Mouse (Mus musculus): ENCODE data around the gene A930009A15Rik. TPM values are rescaled to one million over a fixed set of nuclear protein-coding genes. Genes with fewer than 3 reads are reported as not detected.
A peak's percentile ranks its signal among the peaks of the same experiment; 100 is the strongest.

The A930009A15Rik gene
- polyA plus RNA-seq, 1 experiment from 2014 or later = not detected

DNA sequence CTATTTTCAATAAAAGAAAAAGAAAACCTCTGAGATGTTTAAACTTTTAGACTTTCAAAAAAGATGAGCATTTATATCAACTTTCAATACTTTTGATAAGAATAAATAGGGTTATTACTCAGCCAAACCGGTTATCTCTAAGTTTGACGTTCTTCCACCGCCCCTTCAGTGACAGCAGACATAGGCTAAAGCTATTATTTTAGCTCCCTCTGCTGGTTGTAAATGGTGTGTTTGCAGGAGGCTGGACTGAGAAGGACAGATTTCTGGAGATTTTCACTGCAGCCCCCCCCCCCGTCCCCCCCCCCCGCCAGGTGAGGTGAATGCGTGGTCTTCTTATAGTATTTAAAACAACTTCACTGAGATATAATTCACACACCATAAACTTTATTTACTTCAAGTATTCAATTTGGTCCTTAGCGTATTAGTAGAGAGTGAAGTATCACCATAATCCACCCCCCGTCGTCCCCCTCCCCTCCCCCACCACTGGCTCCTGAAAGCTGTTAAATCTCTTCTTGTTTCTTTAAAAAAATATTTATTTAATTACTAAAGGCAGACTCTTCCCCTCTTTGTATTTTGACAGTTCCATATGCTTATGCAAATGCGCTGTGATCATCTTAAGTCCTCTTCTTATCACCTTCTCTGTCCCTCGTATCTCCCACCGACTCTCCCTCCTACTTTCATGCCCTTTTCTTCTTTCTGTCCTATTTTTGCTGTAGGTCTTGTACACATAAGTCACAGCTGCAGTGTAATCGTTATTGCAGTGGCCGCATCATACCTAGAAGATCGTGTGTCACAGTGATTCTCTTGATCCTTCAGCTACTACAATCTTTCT, 47.9 kb downstream of the A930009A15Rik start:
- no peak overlapping the region for H3K27ac ChIP-seq
- H3K4me3 ChIP-seq (replicated peaks) = peak overlapping the region; percentile 26
- 10% methylated on average over 14 of the region's 15 CpGs for WGBS
- no peaks in the 10 kb centered on the region for H3K9me3 ChIP-seq
- no peaks in the 10 kb centered on the region for H3K27me3 ChIP-seq
- H3K9ac ChIP-seq (replicated peaks) = no peak overlapping the region
- H3K4me1 ChIP-seq (replicated peaks) = peaks cover 6% of the 10 kb centered on the region
- no peaks in the 10 kb centered on the region for H3K36me3 ChIP-seq
- peak overlapping the region; percentile 57 for H3K4me2 ChIP-seq
- ATAC-seq (ENCODE audit: insufficient number of reproducible peaks, insufficient read depth, low FRiP score, low TSS enrichment, low read depth) = peak; percentile 56; the same call in 1 of the 2 replicates

DNA sequence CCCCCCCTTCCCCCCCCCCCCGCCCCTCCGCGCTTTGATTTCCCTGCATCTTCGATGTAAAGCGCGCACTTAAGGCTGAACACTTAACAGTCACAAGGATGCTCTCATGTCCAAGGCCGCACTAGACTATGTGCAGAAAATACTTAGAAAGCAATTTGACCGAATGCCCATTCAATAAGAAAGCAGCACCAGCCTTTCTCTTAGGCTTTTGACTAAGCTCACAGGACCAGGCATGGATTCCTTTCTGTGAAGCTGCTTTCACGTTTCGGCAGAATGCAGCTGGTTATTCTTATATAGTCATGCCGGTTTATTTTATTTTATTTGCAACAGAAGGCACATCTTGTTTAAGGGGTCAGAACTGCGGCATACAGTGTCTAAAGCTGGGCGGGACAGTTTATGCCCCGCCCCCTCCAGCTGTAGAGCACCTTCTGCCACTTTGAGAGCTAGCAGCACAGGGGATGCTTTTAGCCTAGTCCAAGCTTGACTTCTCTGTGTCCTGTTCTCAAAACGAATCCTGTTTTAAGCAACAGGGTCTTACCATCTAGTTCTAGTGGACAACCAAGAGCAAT, 48.6 kb downstream of the A930009A15Rik start:
- peak overlapping the region; percentile 57 for H3K4me2 ChIP-seq
- no peak overlapping the region for H3K27ac ChIP-seq
- ATAC-seq (ENCODE audit: insufficient number of reproducible peaks, insufficient read depth, low FRiP score, low TSS enrichment, low read depth) = peak; percentile 81; the same call in 1 of the 2 replicates
- H3K9ac ChIP-seq (replicated peaks) = no peak overlapping the region
- H3K4me1 ChIP-seq (replicated peaks) = peaks cover 7% of the 10 kb centered on the region
- no peaks in the 10 kb centered on the region for H3K9me3 ChIP-seq
- H3K36me3 ChIP-seq = no peaks in the 10 kb centered on the region
- peak overlapping the region; percentile 26 for H3K4me3 ChIP-seq (replicated peaks)
- no peaks in the 10 kb centered on the region for H3K27me3 ChIP-seq
- 21% methylated on average over 15 of the region's 15 CpGs for WGBS

DNA sequence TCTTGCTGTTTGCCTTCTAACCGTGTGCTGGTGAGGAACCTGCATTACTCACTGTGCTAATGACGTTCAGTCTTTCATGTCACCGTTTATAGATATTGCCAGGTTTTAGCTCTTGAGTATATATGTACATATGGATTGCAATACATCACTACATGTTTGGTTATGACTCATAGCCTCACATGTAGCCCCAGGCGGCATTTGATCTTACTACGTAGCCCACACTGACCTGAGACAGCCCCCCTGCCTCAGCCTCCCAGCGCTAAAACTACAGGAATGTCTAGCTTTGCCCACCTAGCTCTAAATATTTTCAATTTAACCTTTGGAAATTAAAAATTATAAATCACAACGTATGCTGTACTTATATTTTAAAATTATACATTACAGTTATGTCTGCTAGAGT, 53.7 kb downstream of the A930009A15Rik start:
- Histone ChIP-seq H3K9ac (replicated peaks) (no peak overlapping the region), H3K4me2 (no peak overlapping the region), H3K4me3 (replicated peaks) (no peak overlapping the region), H3K9me3 (no peaks in the 10 kb centered on the region), H3K36me3 (no peaks in the 10 kb centered on the region), H3K27me3 (no peaks in the 10 kb centered on the region), H3K4me1 (replicated peaks) (peaks cover 19% of the 10 kb centered on the region), H3K27ac (no peak overlapping the region)
- 72% methylated on average over 7 of the region's 7 CpGs for WGBS
- no peak for ATAC-seq (ENCODE audit: insufficient number of reproducible peaks, insufficient read depth, low FRiP score, low TSS enrichment, low read depth)

DNA sequence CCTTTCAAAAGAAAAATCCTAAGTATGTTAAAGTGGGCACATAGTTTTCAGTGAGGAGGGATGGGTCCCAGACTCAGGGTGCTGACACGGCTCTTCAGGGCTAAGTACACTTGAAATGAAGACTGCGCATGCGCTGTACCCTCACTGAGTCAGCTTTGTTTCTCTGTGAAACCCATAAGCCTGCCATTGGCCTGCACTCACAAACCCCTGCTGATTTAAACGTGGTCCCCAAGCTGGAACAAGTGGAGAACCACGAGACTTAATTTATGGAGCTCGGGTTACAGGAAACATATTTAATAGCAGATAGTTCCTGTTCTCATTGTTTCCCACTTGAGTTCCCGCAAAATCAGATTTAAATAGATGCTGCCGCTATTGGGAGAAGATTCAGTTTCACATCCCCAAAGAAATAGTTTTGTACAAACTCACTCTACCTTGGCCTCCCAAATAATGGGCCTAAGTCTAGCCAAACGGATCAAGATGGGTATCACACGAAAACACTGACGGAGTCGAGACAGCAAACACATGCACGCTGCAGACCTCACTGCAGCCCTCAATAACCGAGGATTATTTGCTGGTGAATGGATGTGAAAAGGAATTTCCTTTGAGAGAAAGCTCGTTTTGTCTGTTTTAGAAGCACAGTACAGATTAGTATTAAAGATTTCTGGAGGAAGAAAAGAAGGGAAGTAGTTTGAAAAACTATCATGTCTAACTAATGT, 54.3 kb downstream of the A930009A15Rik start:
- no peaks in the 10 kb centered on the region for H3K36me3 ChIP-seq
- no peaks in the 10 kb centered on the region for H3K27me3 ChIP-seq
- no peak overlapping the region for H3K4me2 ChIP-seq
- WGBS = 45% methylated on average over 15 of the region's 15 CpGs
- peak overlapping the region; percentile 37 for H3K27ac ChIP-seq
- H3K9ac ChIP-seq (replicated peaks) = no peak overlapping the region
- peaks cover 19% of the 10 kb centered on the region for H3K4me1 ChIP-seq (replicated peaks)
- no peaks in the 10 kb centered on the region for H3K9me3 ChIP-seq
- ATAC-seq (ENCODE audit: insufficient number of reproducible peaks, insufficient read depth, low FRiP score, low TSS enrichment, low read depth) = no peak; the same call in 1 of the 2 replicates
- H3K4me3 ChIP-seq (replicated peaks) = no peak overlapping the region

DNA sequence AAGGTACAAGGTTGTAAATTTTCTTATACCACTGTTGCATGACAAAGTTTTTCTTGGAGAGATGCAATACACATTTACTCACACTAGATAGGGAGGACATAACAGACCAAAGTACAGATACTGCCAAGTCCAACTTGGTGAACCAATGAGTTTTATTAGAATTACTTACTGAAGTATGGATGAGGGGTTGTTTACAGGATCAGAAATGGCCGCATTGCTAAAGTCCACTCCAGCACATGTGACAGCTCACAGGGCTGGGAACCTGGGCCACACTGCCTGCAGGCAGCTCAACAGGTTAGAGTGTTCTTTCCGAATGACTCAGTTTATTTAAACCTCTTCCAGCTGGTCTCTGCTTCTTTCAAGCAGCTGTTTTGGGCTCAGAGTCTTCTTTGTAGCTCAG, 55.2 kb downstream of the A930009A15Rik start:
- 68% methylated on average over 2 of the region's 2 CpGs for WGBS
- H3K9me3 ChIP-seq = no peaks in the 10 kb centered on the region
- no peak for ATAC-seq (ENCODE audit: insufficient number of reproducible peaks, insufficient read depth, low FRiP score, low TSS enrichment, low read depth)
- H3K27me3 ChIP-seq = no peaks in the 10 kb centered on the region
- H3K4me3 ChIP-seq (replicated peaks) = no peak overlapping the region
- H3K4me2 ChIP-seq = no peak overlapping the region
- peaks cover 19% of the 10 kb centered on the region for H3K4me1 ChIP-seq (replicated peaks)
- H3K9ac ChIP-seq (replicated peaks) = no peak overlapping the region
- H3K36me3 ChIP-seq = no peaks in the 10 kb centered on the region
- H3K27ac ChIP-seq = no peak overlapping the region

DNA sequence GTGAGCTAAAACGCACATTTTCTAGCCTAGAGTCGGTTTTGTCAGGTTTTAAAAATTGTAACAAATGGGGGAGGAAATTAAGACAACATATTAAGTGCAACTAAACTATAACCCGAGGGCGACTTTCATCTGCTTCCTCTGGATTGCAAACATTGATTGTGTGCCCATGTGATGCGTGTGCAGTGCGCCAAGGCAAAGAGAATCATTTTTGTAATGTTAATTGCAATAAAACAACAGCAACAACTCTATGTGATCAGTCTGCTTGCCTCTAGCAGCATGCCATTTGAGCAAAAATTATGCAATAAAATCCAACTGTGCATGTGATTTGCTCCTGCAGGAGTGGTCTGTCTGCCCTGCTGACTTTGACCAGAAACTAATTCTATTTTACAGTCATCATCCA, 56.9 kb downstream of the A930009A15Rik start:
- no peak overlapping the region for H3K27ac ChIP-seq
- H3K4me1 ChIP-seq (replicated peaks) = peaks cover 19% of the 10 kb centered on the region
- H3K36me3 ChIP-seq = no peaks in the 10 kb centered on the region
- H3K27me3 ChIP-seq = no peaks in the 10 kb centered on the region
- H3K4me2 ChIP-seq = no peak overlapping the region
- H3K9ac ChIP-seq (replicated peaks) = no peak overlapping the region
- no peak for ATAC-seq (ENCODE audit: insufficient number of reproducible peaks, insufficient read depth, low FRiP score, low TSS enrichment, low read depth)
- H3K4me3 ChIP-seq (replicated peaks) = no peak overlapping the region
- no peaks in the 10 kb centered on the region for H3K9me3 ChIP-seq
- WGBS = 68% methylated on average over 6 of the region's 6 CpGs

Other genes with a start within 250 kb of the A930009A15Rik start
- gene Tmem19, start 207.5 kb upstream of the A930009A15Rik start, polyA plus RNA-seq (2016; fragmentation: Nextera tagmentation; extraction: Ambion mirVana) = 24.7 and 26.4 TPM in 2 replicates
- 24.5 and 30.1 TPM in 2 replicates for gene Thap2, start 185.5 kb upstream of the A930009A15Rik start, polyA plus RNA-seq (2016; fragmentation: Nextera tagmentation; extraction: Ambion mirVana)
- gene Zfc3h1, start 185.0 kb upstream of the A930009A15Rik start, polyA plus RNA-seq (2016; fragmentation: Nextera tagmentation; extraction: Ambion mirVana) = 28.1 and 28.7 TPM in 2 replicates
- gene Lgr5, start 17.8 kb downstream of the A930009A15Rik start, polyA plus RNA-seq (2016; fragmentation: Nextera tagmentation; extraction: Ambion mirVana) = 6.6 and 8.9 TPM in 2 replicates
- gene Tspan8, start 246.8 kb downstream of the A930009A15Rik start, polyA plus RNA-seq (2016; fragmentation: Nextera tagmentation; extraction: Ambion mirVana) = 1.1 and 1.5 TPM in 2 replicates